Mouse (Mus musculus) spleen, postnatal 36 days (tissue): ENCODE results near the gene Actl6b.

Experiments used
- DNase-seq, 2 experiments: peaks; one replicate each; pipeline ENCODE4 v3.0.0; 2022; ENCODE audit warnings: low spot score in 2 of 2, mixed read lengths in 1 of 2

Gene Actl6b

GRCm38 (mm10) chr5:137553411-137553837 lies at the start of gene Actl6b:
TSS of gene Actl6b (plus strand) at chr5:137553517.
- DNase-seq, result peak in 1 of 2 experiments; percentile 17

GRCm38 (mm10) chr5:137504041-137504440 lies 49.3 kb upstream of the Actl6b start:
- no peak for DNase-seq

DNA sequence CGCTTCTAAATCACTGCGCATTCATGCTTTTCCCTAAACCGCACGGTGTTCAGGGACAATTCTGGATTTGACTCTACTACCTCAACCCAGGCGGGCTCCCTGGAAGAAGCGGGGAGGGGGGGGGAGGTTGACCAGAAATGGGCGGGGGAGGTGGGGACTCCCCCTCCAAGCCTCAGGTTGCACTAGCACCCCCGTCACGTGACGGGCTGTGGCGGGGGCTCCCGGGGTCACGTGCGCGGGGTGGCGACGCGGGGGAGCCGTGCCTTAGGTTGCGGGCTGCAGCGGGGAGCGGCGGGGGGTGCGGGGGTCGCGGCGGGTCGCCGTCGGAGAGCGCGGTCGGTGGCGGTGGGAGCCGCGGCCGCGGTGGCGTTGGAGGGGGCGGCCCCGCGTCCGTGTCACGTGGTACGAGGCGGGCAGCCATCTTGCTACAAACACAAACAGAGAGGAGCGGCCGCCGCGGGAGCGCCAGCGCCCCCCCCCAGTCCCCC lies 43.3 kb upstream of the Actl6b start:
- peak; percentile 66 to 69 for DNase-seq

GRCm38 (mm10) chr5:137510573-137511390 lies 42.5 kb upstream of the Actl6b start:
- peak in 1 of 2 experiments; percentile 31 for DNase-seq

DNA sequence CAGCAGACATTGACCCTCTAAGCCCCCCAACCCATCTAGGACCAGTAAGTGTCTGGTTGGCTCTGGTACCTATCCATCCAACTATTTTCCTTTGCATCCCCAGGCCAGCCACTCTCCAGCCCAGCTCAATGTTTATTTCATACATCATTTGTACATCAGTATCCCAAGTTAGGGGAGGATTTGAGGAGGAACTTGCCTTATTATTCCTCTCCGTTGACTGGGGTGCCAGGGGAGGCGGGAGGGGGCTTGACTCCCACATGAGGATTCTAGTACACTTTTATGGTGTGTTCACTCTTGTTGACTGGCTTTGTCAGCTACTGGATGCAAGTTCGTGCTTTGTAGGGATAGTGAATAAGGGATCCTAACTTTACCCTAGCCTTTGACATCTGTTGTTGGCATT lies 41.6 kb upstream of the Actl6b start:
- no peak for DNase-seq

GRCm38 (mm10) chr5:137512847-137513794 lies 40.2 kb upstream of the Actl6b start:
- peak in 1 of 2 experiments; percentile 23 for DNase-seq

GRCm38 (mm10) chr5:137513951-137514721 lies 39.2 kb upstream of the Actl6b start:
- DNase-seq, result no peak

DNA sequence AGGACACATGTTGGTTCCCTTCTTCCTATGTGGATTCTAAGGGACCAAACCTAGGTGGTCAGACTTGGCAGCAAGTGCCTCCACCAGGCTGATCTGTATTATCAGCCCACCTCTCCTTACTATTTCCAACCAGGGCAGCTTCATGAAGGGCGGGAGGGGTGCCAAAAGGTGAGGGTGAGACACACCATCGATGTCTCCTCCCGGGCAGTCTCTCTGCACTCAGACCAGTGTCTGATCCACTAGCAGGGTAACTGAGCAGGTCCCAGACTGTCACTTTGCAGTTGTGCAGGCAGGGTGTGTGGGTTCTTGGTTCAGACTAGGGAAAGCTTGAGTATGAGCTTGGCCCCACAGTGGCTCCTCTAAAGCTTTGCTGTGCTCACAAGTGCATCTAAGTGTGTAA lies 38.5 kb upstream of the Actl6b start:
- DNase-seq, result no peak

DNA sequence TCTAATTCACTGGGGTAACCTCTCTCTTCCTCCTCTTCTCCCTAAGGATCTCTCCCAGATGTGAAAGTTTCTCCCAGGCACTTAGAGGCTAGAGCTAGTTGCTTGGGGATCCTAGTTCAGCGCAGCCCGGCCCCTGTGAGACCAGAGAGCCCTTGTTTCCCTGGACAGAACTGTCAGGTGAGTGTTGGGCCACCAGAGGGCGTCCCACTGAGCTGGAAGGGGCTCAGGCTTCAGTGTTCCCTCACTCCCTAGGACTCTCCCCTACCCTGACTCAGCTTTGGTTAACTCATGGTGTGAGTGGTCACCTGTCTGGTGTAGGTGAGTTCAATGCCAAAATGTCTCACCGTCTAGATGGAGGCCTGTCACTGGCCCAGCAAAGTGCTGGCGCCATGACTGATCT lies 34.9 kb upstream of the Actl6b start, which contains the start of gene Gigyf1:
Gene Gigyf1 (plus strand): TSS at position 113 of the 400 bp plus-strand sequence.
- DNase-seq, result no peak

- no peak for DNase-seq
These were observed 33.4 kb upstream of the Actl6b start for GRCm38 (mm10) chr5:137519691-137520550.

DNA sequence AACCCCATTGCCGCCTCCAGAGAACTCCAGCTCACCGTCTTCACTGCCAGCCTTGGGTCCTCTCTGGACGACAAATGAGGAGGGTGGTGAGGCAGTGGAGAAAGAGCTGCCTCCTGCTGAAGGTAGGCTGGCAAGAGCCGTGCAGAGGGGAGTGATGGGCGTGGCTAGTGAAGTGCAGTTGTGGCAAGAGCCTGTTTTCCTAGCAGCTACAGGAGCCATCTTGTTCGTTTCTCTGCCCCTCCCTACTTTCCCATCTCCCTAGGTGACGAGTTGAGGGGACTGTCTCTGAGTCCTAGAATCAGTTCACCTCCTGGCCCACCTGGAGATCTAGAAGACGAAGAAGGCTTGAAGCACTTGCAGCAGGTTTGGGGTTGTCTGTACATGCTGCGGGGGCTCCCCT lies 31.5 kb upstream of the Actl6b start:
- no peak for DNase-seq

DNA sequence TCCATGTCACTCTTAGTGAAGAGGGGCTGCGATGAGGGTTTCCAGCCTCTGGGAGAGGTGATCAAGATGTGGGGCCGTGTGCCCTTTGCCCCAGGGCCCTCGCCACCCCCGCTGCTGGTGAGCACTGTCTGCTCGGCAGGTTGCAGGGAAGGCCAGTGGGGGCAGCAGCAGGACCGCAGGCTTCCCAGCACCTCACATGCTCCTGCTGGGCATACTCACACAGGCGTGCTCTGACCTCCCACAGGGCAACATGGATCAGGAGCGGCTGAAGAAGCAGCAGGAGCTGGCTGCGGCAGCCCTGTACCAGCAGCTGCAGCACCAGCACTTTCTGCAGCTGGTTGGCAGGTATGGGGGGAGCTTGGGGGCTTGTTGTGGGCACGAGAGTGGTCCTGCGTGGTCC lies 30.6 kb upstream of the Actl6b start:
- DNase-seq, result no peak

DNA sequence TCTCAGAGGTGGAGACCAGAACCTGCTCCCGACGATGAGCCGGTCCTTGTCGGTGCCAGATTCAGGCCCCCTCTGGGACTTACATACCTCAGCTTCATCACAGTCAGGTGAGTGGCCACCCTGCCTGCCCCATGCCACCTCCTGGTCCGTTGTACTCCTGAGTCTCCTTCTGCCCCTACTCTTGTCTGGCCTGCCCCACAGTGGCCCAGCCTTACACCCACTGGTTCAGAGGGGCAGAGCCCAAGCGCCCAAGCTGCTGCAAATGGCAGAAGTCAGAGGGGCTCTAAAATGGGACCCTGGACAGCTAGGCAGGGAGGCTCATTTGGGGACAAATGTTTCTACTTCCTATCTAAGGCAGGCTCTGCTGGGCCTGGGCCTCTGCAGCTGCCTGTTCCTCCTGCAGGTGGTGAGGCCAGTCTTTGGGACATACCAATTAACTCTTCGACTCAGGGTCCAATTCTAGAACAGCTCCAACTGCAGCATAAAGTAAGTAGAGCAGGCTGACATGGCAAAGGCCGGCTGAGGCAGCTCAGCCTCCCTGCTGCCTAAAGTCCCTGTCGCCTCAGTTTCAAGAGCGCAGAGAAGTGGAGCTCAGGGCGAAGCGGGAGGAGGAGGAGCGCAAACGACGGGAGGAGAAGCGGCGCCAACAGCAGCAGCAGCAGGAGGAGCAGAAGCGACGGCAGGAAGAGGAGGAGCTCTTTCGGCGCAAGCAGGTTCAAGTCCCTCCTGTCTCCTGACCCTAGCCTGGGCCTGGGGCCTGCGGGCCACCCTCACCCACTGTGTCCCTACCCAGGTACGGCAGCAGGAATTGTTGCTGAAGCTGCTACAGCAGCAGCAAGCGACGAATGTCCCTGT lies 29.7 kb upstream of the Actl6b start:
- DNase-seq, result no peak

DNA sequence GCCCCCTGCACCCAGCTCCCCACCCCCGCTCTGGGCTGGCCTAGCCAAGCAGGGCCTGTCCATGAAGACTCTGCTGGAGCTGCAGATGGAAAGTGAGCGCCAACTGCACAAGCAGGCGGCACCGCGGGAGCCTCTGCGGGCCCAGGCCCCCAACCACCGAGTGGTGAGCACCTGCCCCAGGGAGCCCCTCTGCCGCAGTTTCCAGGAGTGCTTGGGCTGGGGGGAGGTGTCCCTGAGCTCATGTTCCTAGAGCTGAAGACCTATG lies 29.1 kb upstream of the Actl6b start:
- no peak for DNase-seq

GRCm38 (mm10) chr5:137524671-137525070 lies 28.6 kb upstream of the Actl6b start:
- DNase-seq, result no peak

DNA sequence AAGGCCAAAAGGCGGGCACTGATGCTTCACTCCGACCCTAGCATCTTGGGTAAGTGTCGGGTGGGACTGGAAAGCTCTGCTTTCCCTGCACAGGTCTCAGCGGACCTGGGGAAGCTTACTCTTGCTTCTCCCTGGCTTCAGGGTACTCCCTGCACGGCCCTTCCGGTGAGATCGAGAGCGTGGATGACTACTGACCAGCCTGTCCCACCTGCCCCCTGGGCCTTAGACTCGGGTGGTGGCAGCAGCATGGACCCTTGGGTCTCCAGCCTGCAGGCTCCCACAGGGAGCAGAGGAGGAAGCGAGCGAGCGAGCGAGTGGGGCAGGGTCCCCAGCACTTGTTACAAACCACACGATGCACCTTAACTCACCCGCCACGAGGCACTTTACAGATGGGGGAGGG lies 27.8 kb upstream of the Actl6b start:
- no peak for DNase-seq

DNA sequence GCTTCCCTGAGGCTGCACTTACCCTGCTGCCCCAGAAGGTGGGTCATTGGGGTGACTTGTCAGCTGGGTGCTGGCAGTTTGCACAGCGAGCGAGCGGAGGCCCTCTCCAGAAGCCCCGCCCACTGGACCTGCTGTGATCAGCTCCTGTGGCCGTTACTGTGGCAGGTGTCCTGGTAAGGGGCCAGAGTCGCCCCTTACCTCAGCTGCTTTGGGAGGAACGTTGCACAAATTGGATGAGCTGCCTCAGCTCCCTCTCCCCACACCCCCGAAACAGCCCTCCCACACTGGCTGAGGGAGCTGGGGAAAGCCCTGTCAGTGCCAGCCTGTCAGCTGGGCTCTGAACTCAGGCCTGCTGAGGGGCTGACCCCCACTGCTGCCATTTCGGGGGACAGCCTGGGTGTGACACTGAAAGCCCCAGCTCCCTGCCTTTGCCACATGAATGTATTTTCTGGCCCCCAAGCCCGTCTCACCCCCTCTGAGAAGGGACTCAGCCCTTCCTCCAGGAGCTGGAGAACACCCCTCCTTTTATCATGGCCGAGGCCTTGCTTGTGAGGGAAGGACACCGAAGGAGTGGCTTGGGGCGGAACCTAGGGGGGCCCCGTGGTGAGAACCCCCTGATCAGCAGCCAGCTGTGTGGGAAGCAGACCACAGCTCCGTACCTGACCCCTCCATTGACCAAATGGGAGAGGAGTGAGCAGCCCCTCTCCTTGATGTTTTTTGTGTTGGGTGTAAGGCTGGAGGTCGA lies 27.0 kb upstream of the Actl6b start:
- peak; percentile 43 to 47 for DNase-seq

DNA sequence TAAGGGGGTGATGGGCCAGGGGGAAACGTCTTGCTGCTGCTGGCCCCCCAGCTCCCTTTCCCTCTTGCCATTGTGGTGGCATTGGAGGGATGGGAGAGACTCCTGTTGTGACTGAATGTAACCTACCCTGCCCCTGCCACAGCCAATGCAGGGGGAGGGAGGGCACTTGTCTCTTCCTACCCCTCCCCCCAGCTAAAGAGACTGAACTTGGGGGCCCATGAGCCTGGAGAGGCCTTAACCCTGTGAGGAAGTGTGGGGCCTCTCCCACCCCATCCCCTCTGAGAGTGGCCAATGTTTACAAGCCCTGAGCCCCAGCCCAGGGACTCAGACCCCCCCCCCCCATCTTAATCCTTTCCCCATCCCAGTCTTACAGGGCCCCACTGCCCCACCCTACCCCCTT lies 25.9 kb upstream of the Actl6b start:
- no peak for DNase-seq
